Mouse (Mus musculus): Measurements from ENCODE around the gene Fat3. TPM values are rescaled to one million over a fixed set of nuclear protein-coding genes. Genes with fewer than 3 reads are reported as not detected.

The Fat3 gene
- total RNA-seq, 2 experiments from 2014 or later: 31.5 to 33.1 TPM

DNA sequence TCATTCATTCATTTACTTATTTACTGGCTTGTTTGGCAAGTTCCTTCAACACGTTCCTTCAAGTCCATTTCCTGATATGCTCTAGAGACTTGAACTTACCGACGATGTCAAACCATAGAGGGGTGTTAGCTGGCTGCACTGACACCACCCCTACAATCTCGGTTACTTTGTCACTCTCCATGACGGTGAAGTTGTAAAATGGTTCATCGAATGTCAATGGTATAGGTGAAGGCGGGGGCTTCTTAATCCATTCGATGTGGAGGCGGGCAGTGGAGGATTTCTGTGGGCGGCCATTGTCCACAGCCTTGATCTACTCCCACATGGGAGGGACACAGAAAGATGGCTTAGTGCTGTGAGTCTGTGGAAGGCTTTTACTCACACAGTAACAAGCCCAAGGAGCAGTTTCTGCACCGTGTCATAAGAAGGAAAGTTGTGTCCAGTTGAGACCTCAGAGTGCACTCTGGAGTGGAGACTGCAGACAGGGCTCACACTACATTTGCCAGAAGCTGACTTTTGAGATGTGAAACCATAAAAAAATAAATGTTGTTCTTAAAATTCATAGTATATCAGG lies 471.3 kb downstream of the Fat3 start:
- no peak for DNase-seq (ENCODE audit: low spot score in 2 of 2)

DNA sequence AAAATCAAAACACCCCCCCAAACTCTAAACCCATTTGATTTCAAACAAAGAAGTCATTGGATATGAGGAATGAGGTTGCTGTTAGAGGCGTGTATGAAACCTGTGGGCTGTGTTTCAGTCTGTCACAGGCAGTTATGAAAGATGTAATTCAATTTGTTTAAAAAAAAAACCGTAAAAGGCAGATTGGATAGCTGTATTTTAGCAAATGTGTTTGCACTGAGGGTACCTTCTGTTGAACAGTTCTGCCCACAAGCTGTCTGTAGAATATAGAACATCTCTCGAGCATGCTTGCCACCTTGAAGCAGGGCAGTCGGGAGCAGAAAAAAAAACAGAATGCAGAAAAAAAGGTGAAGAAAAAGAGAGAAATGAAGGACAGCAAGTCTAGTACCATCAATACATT lies 472.0 kb downstream of the Fat3 start:
- DNase-seq (ENCODE audit: low spot score in 2 of 2): peak in 1 of 2 experiments; percentile 75

DNA sequence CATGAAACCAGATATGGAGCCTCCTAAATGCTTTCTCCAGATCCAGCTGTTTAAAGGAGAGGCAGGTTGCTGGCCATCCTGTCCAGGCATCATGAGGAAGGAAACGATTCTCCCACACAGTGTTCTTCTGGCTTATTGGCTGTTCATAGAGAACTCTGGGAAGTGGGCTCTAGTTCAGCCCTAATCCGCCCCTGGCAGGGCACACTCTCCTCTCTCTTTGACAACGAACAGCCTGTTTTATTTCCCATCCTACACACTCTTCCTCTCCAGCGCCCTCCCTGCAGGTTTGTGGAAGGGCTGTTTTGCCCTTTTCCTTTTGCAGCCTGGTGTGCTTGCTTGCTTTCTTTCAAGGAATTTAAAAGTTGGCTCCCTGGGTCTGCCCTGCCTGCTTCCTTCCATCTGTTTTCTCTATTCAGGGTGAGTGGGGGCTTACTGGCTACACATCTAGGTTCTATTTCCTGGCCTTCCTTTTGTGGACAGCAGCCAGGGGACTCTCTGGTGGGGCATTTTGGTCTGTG lies 472.6 kb downstream of the Fat3 start:
- DNase-seq (ENCODE audit: low spot score in 2 of 2): peak in 1 of 2 experiments; percentile 58

DNA sequence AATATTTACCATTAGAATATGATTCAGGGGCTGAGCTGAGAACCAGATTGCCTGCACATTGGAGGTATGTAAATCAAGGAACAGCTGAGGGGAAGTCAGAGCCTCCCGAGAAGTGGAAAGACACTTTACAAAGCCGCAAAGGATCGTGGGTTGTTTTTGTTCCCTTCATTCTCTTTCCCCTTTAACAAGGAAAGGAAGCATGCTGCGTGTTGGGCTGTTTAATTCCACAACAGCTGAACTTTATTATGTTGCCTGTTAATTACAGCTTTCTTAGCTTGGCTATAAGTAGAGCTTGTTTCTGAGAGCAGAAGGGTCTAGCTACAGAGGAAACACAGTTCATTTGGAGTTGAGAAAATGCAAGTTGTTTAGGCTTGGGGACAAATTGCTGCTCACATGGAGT lies 475.0 kb downstream of the Fat3 start:
- DNase-seq (ENCODE audit: low spot score in 2 of 2): peak in 1 of 2 experiments; percentile 42

GRCm38 (mm10) chr9:16024706-16025105 lies 476.4 kb downstream of the Fat3 start:
- DNase-seq (ENCODE audit: low spot score in 2 of 2): peak in 1 of 2 experiments; percentile 22

GRCm38 (mm10) chr9:16014115-16014514 lies 487.0 kb downstream of the Fat3 start:
- DNase-seq (ENCODE audit: low spot score in 2 of 2): peak in 1 of 2 experiments; percentile 29

- DNase-seq (ENCODE audit: low spot score in 2 of 2): peak; percentile 30 to 77
These were observed 489.7 kb downstream of the Fat3 start for GRCm38 (mm10) chr9:16011382-16011781.

GRCm38 (mm10) chr9:16007516-16007915 lies 493.6 kb downstream of the Fat3 start:
- no peak for DNase-seq (ENCODE audit: low spot score in 2 of 2)

GRCm38 (mm10) chr9:16002991-16003390 lies 498.1 kb downstream of the Fat3 start:
- DNase-seq (ENCODE audit: low spot score in 2 of 2): peak in 1 of 2 experiments; percentile 58

DNA sequence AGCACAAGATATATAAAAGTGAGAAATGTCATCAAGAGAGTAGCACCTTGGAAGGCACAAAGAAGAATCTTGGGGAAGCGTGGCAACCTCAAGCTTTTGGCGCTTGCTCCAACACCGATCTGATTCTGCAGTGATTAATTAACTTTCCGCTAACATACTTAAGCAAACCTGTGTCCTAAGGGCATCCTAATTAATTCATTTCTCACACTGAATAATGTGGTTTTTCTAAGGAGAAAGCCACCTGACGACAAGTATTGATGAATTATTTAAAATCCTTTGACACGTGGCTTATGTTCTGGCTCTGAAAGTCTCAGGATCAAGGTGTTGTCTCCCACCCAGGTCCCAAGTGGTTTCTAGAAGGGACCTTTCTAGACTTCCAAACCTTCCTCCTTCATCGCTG lies 506.3 kb downstream of the Fat3 start:
- DNase-seq (ENCODE audit: low spot score in 2 of 2): no peak

GRCm38 (mm10) chr9:15994177-15994576 lies 506.9 kb downstream of the Fat3 start:
- peak in 1 of 2 experiments; percentile 30 for DNase-seq (ENCODE audit: low spot score in 2 of 2)

DNA sequence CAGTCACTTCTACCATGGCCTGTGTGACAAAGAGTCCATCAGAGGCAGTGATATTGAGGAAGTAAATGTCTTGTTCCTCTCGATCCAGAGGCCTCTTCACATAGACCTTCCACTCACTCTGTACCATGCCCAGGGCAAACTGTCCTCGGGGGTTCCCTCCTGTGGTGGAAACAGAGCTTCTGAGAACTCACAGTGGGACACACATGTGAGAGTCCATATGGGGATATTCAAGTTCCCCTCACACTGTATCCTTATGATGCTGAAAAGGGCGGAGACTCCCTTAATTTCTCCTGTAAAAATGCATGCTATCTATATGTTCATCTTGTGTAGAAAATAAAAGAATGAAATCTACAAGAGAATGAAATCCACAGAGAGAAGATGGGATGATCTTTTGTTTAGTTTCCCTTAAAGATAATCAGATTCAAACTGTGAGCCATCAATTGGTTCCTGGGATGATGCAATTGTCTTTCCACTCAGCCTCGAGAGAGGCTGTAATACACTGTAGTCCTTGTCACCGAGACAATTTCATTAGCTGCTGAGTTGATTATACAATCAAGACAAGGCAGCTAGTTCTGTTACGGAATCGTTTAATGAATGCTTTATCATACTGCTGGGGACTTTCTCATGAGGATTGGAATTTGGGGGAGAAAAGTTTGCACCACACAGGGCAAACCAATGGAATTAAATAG lies 508.8 kb downstream of the Fat3 start:
- no peak for DNase-seq (ENCODE audit: low spot score in 2 of 2)

DNA sequence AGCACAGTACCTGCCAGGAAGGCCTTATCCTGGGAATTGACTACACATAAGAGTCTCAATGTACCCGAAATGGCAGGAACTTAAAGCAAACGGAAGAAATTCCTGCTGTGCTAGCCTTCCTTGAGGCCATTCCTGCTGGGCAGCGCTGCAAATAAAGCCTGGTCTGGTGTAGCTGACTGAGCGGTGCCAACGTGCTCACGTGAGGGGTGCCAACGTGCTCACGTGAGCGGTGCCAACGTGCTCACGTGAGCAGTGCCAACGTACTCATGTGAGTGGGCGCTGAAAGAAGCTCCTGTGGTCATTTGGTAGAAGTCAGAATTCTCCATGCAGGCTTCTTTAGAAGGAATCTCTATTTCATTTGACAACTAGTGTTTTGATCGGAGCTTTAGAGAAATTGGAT lies 522.8 kb downstream of the Fat3 start:
- no peak for DNase-seq (ENCODE audit: low spot score in 2 of 2)

DNA sequence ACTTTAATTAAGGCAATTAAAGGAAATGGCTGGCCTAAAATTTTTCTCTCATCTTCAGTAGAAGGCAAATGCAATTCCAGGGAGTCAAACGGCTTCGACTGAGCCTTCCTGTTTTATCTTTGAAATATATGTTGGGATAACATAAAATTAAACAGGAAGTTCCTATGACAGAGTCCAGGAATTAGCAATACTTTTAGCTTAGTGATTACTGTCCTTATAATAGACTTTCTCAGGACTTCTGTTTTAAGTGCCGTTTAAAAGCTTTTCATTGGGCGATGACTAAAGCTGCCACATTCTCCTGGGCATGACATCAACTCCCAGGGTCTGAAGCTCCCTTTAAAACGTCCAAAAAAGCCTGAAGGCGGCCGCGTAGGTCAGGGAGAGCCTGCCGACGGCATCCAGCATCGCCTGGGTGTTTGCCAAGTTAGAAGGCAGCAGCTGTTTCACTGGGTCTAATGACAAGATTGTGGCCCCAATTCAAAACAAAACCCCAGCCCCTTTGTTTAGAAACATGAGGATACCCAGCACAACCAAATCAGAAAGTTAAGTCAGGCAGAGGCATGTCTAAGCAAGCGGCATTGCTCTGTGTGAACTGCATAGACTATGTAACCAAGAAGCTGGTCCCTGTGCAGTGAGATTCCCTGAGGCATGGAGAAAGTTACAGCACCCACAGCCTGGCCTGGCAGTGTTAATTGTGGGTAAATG lies 524.0 kb downstream of the Fat3 start:
- DNase-seq (ENCODE audit: low spot score in 2 of 2): no peak

DNA sequence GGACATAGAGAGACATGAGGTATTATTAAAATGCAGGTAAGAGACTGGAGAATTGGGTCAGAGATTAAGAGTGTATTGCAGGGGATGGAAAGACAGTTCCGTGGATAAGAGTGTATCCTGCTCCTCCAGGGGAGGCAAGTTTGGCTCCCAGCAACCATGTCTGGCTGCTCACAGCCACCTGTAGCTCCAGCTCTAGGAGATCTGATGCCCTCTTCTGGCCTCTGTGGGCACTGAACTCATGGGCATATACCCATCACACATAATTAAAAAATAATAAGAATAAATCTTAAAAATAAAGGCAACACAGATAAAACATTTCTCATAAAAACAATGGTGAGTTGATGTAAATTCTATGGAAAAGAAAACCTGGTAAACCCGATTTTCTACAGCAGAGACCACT lies 525.1 kb downstream of the Fat3 start:
- no peak for DNase-seq (ENCODE audit: low spot score in 2 of 2)

GRCm38 (mm10) chr9:15972201-15972600 lies 528.9 kb downstream of the Fat3 start:
- no peak for DNase-seq (ENCODE audit: low spot score in 2 of 2)

DNA sequence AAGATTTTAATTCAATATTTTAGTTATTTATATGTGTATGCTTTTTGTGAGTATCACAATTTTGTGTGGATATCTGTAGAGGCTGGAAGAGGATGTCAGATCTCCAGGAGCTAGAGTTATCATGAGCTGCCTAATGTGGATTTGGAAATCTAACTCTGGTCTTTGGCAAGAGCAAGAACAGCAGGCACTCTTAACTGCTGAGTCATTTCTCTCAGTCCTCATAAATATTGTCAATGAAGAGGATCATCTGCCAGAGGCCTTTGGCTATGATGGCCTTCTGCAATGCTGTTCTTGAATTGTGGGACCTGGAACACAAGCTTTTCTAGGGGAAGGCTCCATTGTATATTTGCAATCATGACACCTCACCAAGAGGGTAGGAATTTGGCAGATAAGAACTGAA lies 529.7 kb downstream of the Fat3 start:
- no peak for DNase-seq (ENCODE audit: low spot score in 2 of 2)

DNA sequence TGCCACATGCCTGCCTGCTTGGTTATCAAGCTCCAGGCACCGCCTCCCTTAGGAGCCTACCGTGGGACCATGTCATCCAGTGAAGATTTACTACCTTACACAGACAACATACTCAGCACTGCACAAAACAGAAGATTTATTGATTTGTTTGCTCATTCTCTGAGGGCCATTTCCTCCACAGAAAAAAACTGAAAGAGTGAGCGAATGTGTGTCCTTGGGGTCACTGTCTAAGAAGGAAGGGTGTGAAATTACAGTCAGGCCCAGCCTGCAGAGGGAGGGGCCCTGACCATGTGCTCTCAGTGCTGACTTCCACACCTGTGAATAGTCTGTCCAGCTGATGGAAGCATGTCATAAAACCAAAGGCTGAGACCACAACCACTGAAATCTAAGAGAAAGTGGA lies 536.9 kb downstream of the Fat3 start:
- DNase-seq (ENCODE audit: low spot score in 2 of 2): no peak

- peak in 1 of 2 experiments; percentile 29 for DNase-seq (ENCODE audit: low spot score in 2 of 2)
These were observed 538.2 kb downstream of the Fat3 start for GRCm38 (mm10) chr9:15962886-15963285.

- DNase-seq (ENCODE audit: low spot score in 2 of 2): no peak
These were observed 542.8 kb downstream of the Fat3 start for GRCm38 (mm10) chr9:15958224-15958787.

GRCm38 (mm10) chr9:15957816-15958215 lies 543.3 kb downstream of the Fat3 start:
- no peak for DNase-seq (ENCODE audit: low spot score in 2 of 2)

Data from layer of hippocampus, adult 18-20 months (tissue).